Mouse (Mus musculus): ENCODE measurements around the gene Evi2. TPM values are rescaled to one million over a fixed set of nuclear protein-coding genes. Genes with fewer than 3 reads are reported as not detected.

Evi2 gene
- total RNA-seq (2015) (115 and 116 TPM in 2 replicates), total RNA-seq (2017) (21.3 and 21.8 TPM in 2 replicates)

GRCm38 (mm10) chr11:79530333-79530761, at the start of gene Evi2, which contains the start of gene Evi2a:
Evi2 (minus strand) TSS chr11:79530589.
Evi2a (minus strand) TSS chr11:79530609.
- peak; percentile 76 for ATAC-seq (ENCODE audit: poor library complexity, severe bottlenecking)

DNA sequence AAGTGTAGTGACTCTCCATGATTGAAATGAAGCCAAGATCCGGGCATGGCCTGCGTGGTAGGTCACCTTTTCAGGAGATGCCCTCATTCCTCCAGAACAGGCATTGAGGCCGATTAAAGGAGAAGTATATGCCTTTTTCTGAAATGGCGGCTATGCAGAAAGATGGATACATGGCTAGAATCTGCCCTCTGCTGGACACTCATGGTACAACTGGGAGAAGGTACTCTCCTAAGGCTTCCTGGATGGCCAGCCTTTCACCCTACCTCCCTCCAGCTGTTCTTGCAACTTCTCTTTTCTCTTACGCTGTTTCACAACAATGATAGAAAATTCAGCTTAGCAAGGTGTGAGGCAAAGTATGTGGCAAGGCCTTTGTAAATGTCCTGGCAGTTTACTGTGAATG, 47.4 kb upstream of the Evi2 start:
- peak; percentile 92 for ATAC-seq (ENCODE audit: poor library complexity, severe bottlenecking)

DNA sequence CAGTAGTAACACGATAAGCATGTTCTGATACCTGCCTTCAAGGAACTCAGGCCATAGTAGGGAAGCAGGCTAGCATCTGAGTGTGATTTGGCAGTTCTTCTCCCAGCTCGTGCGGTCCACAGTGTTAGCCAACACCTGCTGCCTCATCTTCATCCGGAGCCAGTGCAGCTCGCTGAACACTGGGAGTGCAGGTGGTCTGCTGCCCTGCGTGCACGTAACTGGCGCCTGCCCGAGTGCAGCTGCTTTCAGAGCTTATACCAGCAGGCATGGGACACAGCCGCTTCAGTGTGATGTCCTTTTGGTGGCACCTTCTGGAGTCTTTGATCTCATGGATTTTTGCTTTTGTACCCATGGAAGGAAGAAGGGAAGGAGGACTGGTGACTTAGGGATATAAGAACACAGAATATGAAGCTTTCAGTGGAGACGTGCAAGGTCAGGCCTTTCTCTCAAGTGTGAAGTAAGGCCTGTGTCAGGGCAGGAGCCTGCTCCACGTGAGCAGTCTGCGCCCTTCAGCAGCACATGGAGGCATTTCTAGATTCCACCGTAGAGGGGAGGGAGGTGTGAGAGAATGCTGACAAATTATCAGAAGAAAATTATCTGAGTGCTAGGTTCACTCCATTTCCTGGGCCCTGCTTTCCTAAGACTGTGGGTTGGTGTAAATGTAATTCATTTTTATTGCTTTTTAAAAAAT, 45.1 kb upstream of the Evi2 start:
- ATAC-seq (ENCODE audit: poor library complexity, severe bottlenecking): no peak

- peak; percentile 71 for ATAC-seq (ENCODE audit: poor library complexity, severe bottlenecking)
Measured at GRCm38 (mm10) chr11:79573836-79574235, 43.4 kb upstream of the Evi2 start.

GRCm38 (mm10) chr11:79570319-79570718, 39.9 kb upstream of the Evi2 start:
- peak; percentile 52 for ATAC-seq (ENCODE audit: poor library complexity, severe bottlenecking)

DNA sequence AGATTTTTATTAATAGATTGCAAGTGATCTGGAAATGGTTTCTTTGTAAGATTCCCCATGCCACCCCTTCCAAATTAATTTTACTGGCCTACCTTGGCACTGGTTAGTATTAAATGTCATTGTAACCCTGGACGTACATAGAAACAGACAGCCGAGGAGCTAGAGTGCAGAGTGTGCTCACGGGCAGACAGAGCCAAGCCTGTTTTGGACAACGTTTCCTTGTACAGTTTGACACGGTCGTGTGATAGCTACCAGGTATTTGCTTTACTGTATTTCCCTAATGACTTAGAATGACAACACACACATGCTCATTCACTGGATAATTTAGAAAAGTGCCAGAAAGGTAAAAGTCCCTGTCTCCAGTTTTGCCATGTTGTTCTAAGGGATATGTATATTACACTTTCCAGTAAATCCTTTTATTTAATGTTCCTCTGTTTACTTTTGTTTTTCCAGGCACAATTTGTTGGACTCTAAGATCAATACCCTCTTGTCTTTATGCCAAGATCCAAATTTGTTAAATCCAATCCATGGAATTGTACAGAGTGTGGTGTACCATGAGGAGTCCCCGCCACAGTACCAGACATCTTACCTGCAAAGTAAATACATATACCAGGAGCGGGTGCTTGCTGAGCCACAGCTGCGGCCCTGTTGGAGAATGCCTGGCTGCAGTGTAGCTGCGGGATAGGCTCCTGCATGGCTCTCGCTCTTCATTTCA, 38.0 kb upstream of the Evi2 start:
- ATAC-seq (ENCODE audit: poor library complexity, severe bottlenecking): no peak

DNA sequence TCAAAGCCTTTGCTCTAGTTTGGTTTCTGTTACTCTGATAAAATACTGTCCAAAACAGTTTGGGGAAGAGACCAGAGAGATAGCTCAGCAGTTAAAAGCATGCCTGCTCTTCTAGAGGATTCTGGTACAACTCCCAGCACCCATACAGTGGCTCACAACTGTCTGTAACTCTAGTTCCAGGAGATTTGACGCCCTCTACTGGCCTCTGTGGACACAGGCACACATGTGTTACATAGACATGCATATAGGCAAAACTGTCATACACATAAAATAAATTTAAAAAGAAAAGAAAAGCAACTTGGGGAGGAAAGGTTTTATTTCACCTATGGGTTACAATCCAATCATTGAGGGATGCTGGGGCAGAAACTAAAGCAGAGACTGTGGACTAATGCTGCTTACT, 36.6 kb upstream of the Evi2 start:
- ATAC-seq (ENCODE audit: poor library complexity, severe bottlenecking): no peak

DNA sequence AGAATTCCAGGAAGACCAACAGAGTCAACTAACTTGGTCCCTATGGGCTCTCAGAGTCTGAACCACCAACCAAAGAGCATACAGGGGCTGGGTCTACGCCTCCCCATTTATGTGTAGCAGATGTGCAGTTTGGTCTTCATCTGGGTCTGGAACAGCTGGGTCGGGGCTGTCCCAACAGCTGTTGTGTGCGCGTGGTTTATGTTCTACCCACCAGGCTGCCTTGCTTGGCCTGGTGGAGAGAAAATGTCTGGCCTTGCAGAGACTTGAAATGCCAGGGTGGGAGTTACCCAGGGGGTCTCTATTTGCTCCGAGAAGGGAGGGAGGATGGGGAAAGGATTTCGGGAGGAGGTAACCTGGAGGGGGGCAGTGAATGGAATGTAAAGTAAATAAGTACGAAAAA, 33.1 kb upstream of the Evi2 start:
- no peak for ATAC-seq (ENCODE audit: poor library complexity, severe bottlenecking)

- no peak for ATAC-seq (ENCODE audit: poor library complexity, severe bottlenecking)
Measured at GRCm38 (mm10) chr11:79560536-79560935, 30.1 kb upstream of the Evi2 start.

DNA sequence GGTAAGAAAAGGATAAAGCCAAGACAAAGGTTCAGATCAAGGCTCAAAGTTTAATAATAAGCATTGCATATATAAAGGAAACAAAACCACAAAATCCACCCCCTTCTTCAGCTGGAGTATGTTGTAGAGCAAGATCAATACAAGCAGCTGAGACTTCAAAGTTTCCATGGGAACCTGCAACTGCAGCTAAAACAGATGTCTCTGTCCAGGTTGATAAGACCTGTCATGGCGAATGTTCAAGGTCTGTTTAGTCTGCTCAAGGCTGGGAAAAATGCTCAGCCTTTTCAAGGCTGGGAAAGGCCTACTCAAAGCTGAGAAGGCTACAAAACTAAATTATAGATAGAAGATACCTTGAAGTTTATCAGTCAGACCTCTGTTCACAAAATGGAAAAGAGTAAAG, 22.2 kb upstream of the Evi2 start:
- no peak for ATAC-seq (ENCODE audit: poor library complexity, severe bottlenecking)

DNA sequence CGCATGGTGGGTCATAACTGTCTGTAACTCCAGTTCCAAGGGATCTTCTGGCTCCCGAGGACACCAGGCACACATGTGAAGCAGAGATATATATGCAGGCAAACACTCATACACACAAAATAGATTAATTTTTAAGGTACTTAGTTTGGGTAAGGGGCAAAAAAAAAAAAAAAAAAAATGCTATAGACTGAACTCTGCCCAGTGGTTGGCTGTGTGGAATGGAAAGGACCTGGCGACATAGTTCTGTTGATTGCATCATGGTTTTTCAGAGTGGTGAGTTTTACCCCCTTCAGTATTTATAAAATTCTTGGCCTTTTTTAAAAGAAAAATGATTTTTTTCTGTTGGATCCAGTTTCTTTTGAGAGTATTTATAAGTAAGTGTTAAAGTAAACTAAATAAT, 5.9 kb upstream of the Evi2 start:
- no peak for ATAC-seq (ENCODE audit: poor library complexity, severe bottlenecking)

GRCm38 (mm10) chr11:79535554-79535953, 5.2 kb upstream of the Evi2 start:
- no peak for ATAC-seq (ENCODE audit: poor library complexity, severe bottlenecking)

- no peak for ATAC-seq (ENCODE audit: poor library complexity, severe bottlenecking)
Measured at GRCm38 (mm10) chr11:79533950-79534690, 3.7 kb upstream of the Evi2 start.

GRCm38 (mm10) chr11:79533311-79533710, 2.9 kb upstream of the Evi2 start:
- ATAC-seq (ENCODE audit: poor library complexity, severe bottlenecking): no peak

DNA sequence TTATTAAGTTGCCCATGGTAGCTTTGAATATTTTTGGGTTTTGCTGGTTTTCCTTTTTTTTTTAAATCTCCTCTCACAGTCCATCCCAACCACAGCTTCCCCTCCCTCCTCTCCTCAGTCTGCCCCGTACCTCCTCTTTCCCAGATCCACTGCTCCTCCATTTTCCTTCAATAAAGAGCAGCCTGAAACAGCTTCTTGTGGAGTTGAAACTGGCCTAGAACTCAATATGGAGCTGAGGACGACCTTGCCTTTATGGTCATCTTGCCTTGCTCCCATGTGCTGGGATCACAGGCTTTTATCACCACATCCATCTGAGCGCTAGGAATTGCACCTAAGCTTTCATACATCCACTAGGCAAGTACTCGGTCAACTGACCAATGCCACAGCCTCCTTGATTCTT, 1.1 kb upstream of the Evi2 start:
- no peak for ATAC-seq (ENCODE audit: poor library complexity, severe bottlenecking)

DNA sequence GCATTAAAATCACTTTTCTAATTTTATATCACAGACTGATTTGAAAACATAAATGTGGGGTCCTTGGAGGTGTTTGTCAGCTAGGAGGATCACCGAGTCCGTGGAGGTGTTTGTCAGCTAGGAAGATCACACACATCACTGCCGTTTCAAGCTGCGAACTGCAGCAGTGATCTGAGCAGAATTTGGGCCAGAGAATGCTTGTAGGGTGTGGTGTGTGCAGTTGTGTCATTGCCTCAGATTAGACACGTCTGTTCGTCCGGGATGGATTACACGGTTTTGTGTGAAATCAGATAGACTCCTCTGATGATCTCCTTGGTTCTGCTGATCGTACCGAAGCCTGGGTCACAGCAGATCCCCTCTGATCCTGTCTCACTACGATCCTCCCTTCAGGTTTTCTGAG, 385 bp upstream of the Evi2 start:
- no peak for ATAC-seq (ENCODE audit: poor library complexity, severe bottlenecking)

DNA sequence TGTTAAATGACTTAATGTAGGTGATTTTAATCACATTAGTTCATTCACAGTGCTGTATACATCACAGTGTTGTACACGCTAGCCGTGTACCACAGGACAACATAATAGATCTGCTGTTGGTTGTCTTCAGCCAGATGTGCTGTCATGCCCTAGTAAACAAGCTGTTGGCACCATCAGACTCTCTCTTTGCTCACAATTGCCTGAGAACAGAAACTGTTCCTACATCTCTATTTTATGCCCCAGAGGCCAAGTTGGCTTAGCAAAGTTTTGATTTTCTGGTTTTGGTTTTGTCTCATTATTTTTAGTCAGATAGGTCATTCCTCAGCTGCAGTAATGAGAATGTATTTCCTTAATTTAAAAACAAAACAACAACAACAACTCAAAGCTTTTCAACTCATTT, 653 bp downstream of the Evi2 start:
- no peak for ATAC-seq (ENCODE audit: poor library complexity, severe bottlenecking)

- no peak for ATAC-seq (ENCODE audit: poor library complexity, severe bottlenecking)
Measured at GRCm38 (mm10) chr11:79529226-79529625, 1.2 kb downstream of the Evi2 start.

- no peak for ATAC-seq (ENCODE audit: poor library complexity, severe bottlenecking)
Measured at GRCm38 (mm10) chr11:79528601-79529000, 1.8 kb downstream of the Evi2 start.

GRCm38 (mm10) chr11:79527739-79528384, 2.5 kb downstream of the Evi2 start:
- ATAC-seq (ENCODE audit: poor library complexity, severe bottlenecking): peak; percentile 77

Data from megakaryocyte, adult 5-6 weeks (primary cell).